Mouse (Mus musculus) hindbrain, embryonic 12.5 days (tissue): ENCODE data around the gene Sept9. TPM values are rescaled to one million over a fixed set of nuclear protein-coding genes. Genes with fewer than 3 reads are reported as not detected.

ENCODE experiments used
- ATAC-seq: fragments of 200-750 bp; cut with Nextera tagmentation; 2 replicates; pipeline ENCODE4 v1.8.0; 2017; ENCODE audit warnings: moderate TSS enrichment; ENCODE audit not compliant: low FRiP score
- H3K27ac ChIP-seq: fragments of 300-500 bp; sonication (generic); 2 replicates; pipeline ENCODE4 v1.5.1; 2016; ENCODE audit warnings: mild to moderate bottlenecking
- H3K27me3 ChIP-seq: fragments of 300-500 bp; sonication (generic); 2 replicates; pipeline ENCODE4 v1.6.1; 2016; ENCODE audit warnings: mild to moderate bottlenecking
- H3K36me3 ChIP-seq: fragments of 300-500 bp; sonication (generic); 2 replicates; pipeline ENCODE4 v1.6.1; 2016; ENCODE audit warnings: mild to moderate bottlenecking
- H3K4me1 ChIP-seq: fragments of 300-500 bp; sonication (generic); 2 replicates; pipeline ENCODE4 v1.6.1; 2016
- H3K4me2 ChIP-seq: fragments of 300-500 bp; sonication (generic); replicated peaks from 2 replicates; pipeline ENCODE4 v1.6.1; 2016; ENCODE audit warnings: mild to moderate bottlenecking
- H3K4me3 ChIP-seq: fragments of 300-500 bp; sonication (generic); 2 replicates; pipeline ENCODE4 v1.5.1; 2016; ENCODE audit warnings: mild to moderate bottlenecking
- H3K9ac ChIP-seq: fragments of 300-500 bp; sonication (generic); 2 replicates; pipeline ENCODE4 v1.6.1; 2016; ENCODE audit warnings: mild to moderate bottlenecking, moderate library complexity
- H3K9me3 ChIP-seq: fragments of 300-500 bp; sonication (generic); replicated peaks from 2 replicates; pipeline ENCODE4 v1.6.1; 2016; ENCODE audit warnings: mild to moderate bottlenecking
- WGBS: fragments of 180-500 bp; shearing (Covaris S2); methylation state at CpG from one replicate; pipeline ENCODE4 v1.1.7; 2016; 5-methylcytosine and 5-hydroxymethylcytosine counted together
- polyA plus RNA-seq: library from polyadenylated mRNA; unstranded; fragments of >200 nt; fragmentation: Nextera tagmentation; extraction: Ambion mirVana; gene quantifications from 2 replicates; pipeline ENCODE4 v1.2.1, GENCODE M21; 2016

Sept9 gene
- polyA plus RNA-seq, 1 experiment from 2014 or later, result 165 TPM

DNA sequence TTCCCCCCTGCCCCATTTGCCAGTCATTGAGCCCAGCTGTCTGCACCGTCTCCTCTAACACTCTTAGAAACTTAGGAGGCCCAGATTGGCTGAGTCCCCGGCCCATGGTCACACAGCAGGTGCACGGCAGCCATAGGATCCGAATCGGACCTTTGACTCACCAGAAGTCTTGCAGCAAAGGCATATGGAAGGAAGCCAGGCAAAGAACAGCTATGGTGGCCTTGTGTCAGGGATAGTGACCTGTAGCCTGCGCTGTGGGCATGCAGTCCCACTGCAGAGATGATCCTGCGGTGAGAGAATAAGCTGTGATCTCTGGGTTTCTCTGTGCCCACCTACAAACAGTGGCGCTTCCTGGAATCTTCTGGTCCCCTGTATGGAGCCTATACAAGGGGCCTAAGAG, 115.1 kb downstream of the Sept9 start:
- H3K36me3 ChIP-seq, result no peaks in the 10 kb centered on the region
- no peaks in the 10 kb centered on the region for H3K27me3 ChIP-seq
- no peak overlapping the region for H3K4me2 ChIP-seq
- no peak overlapping the region; the same call in 1 of the 2 replicates for H3K27ac ChIP-seq
- no peak overlapping the region for H3K9ac ChIP-seq
- H3K9me3 ChIP-seq, result no peaks in the 10 kb centered on the region
- ATAC-seq, result no peak
- no peak overlapping the region for H3K4me3 ChIP-seq
- H3K4me1 ChIP-seq, result peaks cover 87% of the 10 kb centered on the region
- 90% methylated on average over 8 of the region's 8 CpGs for WGBS

DNA sequence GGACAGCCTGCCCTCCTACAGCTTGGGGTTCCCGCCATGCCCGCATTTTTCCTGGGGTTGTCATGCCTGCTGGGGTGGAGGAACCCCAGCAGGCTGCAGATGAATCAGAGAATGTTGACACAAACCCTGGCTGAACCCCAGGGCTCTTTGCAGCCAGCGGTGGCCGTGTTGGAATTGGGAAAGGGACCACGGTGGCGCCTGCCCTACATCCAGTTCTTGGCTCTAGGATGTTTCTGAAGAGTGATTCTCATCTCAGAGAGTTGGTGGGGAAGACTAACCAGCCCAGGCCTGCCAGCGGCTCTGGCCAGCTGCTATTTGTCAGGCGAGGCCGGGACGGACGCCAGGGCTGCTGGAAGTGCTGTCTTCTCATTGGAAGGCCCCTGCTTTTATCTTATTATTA, 115.8 kb downstream of the Sept9 start:
- H3K4me1 ChIP-seq, result peaks cover 88% of the 10 kb centered on the region
- H3K4me3 ChIP-seq, result no peak overlapping the region
- WGBS, result 78% methylated on average over 11 of the region's 11 CpGs
- no peaks in the 10 kb centered on the region for H3K9me3 ChIP-seq
- H3K36me3 ChIP-seq, result no peaks in the 10 kb centered on the region
- ATAC-seq, result no peak
- no peak overlapping the region for H3K4me2 ChIP-seq
- H3K27me3 ChIP-seq, result no peaks in the 10 kb centered on the region
- H3K27ac ChIP-seq, result peak overlapping the region; percentile 30; the same call in 1 of the 2 replicates
- no peak overlapping the region for H3K9ac ChIP-seq

DNA sequence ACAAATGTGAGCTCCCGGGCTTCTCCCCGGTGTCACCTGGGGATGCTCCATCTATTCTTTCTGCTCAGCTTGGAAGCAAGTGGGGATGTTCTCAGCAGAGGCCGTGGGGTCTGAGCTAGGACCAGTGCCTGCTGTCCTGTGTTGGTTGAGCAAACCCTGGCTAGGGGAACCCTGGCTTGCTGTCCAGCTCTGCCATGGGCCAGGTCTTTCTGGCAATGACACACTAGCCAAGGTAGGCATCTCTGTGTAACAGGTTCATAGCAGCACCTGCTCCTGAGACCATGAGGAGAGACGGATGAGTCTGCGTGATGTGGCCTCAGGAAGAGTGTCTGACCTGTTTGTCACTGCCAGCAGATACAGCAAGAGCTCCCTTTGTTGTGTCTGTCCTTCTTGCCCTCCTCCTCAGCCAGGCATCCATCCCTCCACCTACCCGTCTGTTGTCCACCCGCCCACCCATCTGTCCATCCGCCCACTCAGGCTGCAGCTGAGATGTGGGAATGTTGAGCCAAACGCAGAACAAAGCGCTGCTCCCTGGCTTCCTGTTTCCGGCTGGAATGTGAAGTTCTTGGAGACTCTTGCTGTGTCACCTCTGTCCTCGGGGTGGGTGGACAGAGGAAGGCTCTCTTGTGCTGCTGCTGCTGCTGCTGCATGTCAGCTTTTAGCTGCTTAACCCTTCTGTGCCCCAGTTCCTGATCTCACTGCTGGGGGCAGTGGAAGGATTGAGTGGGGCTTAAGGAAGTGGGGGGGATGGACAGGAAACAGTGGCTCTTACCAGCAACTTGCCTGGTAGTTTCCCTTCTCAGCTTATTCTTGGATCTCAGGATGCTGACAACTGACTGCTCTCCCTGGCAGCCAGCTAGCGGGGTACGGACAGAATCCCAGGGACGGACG, 117.2 kb downstream of the Sept9 start:
- no peak for ATAC-seq
- Histone ChIP-seq H3K27me3 (no peaks in the 10 kb centered on the region), H3K4me1 (peaks cover 79% of the 10 kb centered on the region), H3K9ac (peak overlapping the region; percentile 49), H3K9me3 (no peaks in the 10 kb centered on the region), H3K36me3 (no peaks in the 10 kb centered on the region), H3K4me3 (no peak overlapping the region), H3K27ac (peak overlapping the region; percentile 91), H3K4me2 (peak overlapping the region; percentile 35)
- 39% methylated on average over 16 of the region's 16 CpGs for WGBS

DNA sequence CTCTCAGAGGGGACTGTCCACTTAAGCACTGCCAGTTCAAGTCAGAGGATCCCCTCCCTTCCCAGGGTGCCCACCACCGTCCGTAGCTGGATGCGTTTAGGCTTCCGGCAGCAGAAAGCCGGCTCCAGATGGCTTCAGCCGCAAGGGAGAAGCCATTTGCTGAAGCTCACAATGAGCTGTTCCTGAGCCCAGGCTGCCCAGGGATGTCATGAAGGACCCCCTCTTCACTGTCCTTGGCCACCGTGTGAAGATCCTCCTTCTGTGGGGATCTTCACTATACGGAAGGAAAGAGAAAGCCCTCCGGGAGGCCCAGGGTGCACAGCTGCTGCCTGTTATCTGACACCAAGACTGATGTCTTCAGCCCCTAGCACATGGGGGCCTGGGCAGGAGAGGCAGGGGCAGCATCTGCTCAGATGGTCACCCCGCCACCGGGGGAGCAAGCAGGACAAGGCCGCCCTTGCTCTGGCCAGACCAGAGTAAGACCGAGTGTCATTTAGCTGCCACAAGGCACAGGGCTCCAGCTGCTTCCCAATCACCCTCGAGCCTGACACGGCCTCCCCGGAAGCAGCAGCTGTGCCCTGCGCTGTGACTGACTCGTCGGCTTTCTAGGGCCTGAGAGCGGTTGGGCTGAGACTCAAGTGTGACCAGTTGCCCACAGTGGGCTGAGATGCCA, 118.1 kb downstream of the Sept9 start:
- H3K4me2 ChIP-seq, result peak overlapping the region; percentile 35
- 16% methylated on average over 20 of the region's 20 CpGs for WGBS
- H3K4me3 ChIP-seq, result no peak overlapping the region
- H3K9me3 ChIP-seq, result no peaks in the 10 kb centered on the region
- H3K27me3 ChIP-seq, result no peaks in the 10 kb centered on the region
- H3K9ac ChIP-seq, result peak overlapping the region; percentile 49
- H3K27ac ChIP-seq, result peak overlapping the region; percentile 91
- H3K4me1 ChIP-seq, result peaks cover 70% of the 10 kb centered on the region
- H3K36me3 ChIP-seq, result no peaks in the 10 kb centered on the region
- ATAC-seq, result peak; percentile 51; the same call in 1 of the 2 replicates

DNA sequence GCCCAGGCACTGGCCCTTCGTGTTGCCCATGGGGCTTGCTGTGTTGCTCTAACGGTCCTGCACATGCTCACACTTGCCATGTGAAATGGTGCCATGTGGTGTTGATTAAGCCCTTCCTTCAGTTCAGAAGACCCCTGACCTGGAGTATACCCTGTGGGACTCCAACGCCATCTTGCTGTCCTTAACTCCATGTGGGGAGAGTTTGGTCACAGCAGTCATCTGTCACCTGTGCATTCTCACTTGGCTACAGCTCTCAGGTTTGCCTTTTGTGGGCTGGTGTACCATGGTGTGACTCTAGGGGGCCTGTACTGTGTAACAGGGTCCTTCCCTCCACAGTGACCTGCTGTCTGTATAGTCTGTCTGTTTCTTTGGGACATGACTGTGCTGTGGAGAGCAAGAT, 118.7 kb downstream of the Sept9 start:
- no peaks in the 10 kb centered on the region for H3K9me3 ChIP-seq
- no peaks in the 10 kb centered on the region for H3K27me3 ChIP-seq
- no peak overlapping the region for H3K4me3 ChIP-seq
- no peak overlapping the region for H3K4me2 ChIP-seq
- no peak overlapping the region for H3K9ac ChIP-seq
- no peaks in the 10 kb centered on the region for H3K36me3 ChIP-seq
- ATAC-seq, result 0 out of 2 replicates have a peak, but pooled peaks have one; percentile 8
- 19% methylated on average over 3 of the region's 3 CpGs for WGBS
- peaks cover 65% of the 10 kb centered on the region for H3K4me1 ChIP-seq
- peak overlapping the region; percentile 91 for H3K27ac ChIP-seq

DNA sequence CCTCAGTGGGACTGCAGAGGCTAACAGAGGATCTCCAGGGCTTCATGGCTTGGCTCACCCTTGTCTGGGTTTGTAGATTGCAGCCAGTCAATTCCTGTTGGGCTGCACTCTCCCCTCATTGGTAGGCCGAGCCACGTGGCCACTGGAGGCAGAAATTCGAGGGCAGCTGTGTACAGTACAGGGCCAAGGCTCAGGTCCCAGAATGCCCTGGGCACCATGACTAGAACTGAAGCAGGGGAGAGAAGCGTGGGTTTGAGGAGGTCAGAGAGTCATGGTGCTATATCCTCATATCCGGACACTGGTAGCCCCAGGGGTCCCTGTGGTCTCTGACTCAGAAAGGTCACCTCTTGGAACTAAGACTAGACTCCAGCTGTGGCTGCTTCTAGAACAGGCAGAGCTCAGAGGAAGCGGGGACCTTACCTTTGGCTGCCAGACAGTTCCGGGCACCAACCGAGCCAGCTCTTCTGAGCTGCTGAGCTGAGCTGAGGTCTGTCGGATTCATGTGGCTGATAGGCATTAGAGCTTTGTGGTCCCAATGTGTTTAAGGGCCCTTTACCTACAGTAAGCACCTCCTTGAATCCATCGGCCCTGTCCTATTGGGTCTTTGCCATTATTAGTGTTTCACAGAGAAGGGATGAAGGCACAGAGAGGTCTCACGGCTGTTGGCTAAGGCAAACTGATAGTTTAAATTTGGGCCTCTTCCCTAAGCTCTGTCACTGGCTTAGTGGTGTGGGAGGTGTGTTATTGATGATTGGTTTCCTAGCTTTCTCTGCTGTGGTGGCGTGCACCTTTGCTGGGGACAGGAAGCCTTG, 119.5 kb downstream of the Sept9 start:
- no peak overlapping the region for H3K9ac ChIP-seq
- peaks cover 66% of the 10 kb centered on the region for H3K4me1 ChIP-seq
- no peaks in the 10 kb centered on the region for H3K27me3 ChIP-seq
- no peaks in the 10 kb centered on the region for H3K9me3 ChIP-seq
- peak overlapping the region; percentile 91 for H3K27ac ChIP-seq
- ATAC-seq, result no peak
- H3K4me3 ChIP-seq, result no peak overlapping the region
- H3K36me3 ChIP-seq, result no peaks in the 10 kb centered on the region
- H3K4me2 ChIP-seq, result 0 out of 2 replicates have a peak overlapping the region, but pooled peaks have one; percentile 28
- WGBS, result 58% methylated on average over 12 of the region's 12 CpGs

DNA sequence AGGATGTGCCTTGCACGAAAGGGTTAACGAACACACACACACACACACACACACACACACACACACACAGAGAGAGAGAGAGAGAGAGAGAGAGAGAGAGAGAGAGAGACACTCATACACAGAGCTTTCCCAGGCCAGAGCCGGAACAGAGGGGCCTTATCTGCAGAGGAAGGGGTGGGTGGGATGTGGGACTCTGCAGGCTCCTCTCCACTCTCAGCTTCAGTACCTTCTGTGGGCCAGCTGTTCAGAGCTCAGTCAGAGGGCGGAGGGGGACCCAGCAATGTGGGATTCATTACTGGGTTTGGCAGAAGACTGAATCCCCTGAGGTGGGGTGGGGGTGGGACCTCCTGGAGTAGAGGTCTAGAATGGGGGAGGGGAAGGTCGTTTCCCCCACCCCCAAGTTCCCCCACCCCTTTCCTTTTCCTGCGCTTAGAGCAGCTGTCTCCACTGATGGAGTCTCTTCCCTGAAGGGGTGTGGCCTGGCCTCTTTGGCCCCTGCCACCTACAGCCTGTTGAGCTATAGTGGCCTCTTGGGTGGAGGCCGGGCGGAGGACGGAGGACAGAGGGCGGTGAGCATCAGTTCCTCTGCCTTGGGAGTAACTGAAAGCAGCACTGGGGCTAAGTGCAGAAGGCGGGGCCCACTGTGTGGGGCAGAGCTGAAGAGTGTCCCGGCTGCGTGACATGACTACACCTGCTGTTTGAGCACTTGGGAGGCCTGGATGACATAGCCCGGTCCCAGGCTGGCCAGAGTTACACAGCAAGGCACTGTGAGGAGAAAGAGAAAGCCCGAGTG, 120.3 kb downstream of the Sept9 start:
- 26% methylated on average over 14 of the region's 15 CpGs for WGBS

DNA sequence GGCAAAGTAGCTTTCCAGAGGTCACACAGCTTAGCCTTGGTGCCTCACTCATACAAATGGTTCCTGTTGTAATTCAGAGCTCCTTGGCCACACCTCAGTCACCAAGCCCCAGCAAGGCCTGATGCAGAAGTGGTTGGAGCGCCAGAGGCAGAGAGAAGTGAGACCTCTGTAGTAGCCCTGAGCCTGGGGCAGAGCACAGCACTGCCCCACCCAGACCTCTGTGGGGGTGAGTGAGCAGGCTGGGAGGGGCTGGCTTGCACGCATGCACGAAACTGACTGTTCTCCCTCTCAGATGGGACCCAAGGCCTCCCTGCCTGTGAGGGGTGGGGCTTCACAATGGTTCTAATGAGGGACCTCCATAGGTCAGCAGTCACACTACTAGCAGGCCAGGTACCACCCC, 121.0 kb downstream of the Sept9 start:
- Histone ChIP-seq H3K27ac (peak overlapping the region; percentile 91), H3K36me3 (no peaks in the 10 kb centered on the region), H3K4me2 (0 out of 2 replicates have a peak overlapping the region, but pooled peaks have one; percentile 28), H3K4me1 (peaks cover 68% of the 10 kb centered on the region), H3K9me3 (no peaks in the 10 kb centered on the region), H3K27me3 (no peaks in the 10 kb centered on the region), H3K9ac (no peak overlapping the region), H3K4me3 (no peak overlapping the region)
- ATAC-seq, result no peak
- WGBS, result 60% methylated on average over 3 of the region's 3 CpGs

More for the DNA sequence above, 120.3 kb downstream of the Sept9 start:
- Histone ChIP-seq H3K36me3 (no peaks in the 10 kb centered on the region), H3K9me3 (no peaks in the 10 kb centered on the region), H3K4me2 (peak overlapping the region; percentile 28), H3K27ac (peak overlapping the region; percentile 91), H3K4me1 (peaks cover 70% of the 10 kb centered on the region), H3K9ac (no peak overlapping the region), H3K27me3 (no peaks in the 10 kb centered on the region), H3K4me3 (no peak overlapping the region)
- ATAC-seq, result peak; percentile 49

DNA sequence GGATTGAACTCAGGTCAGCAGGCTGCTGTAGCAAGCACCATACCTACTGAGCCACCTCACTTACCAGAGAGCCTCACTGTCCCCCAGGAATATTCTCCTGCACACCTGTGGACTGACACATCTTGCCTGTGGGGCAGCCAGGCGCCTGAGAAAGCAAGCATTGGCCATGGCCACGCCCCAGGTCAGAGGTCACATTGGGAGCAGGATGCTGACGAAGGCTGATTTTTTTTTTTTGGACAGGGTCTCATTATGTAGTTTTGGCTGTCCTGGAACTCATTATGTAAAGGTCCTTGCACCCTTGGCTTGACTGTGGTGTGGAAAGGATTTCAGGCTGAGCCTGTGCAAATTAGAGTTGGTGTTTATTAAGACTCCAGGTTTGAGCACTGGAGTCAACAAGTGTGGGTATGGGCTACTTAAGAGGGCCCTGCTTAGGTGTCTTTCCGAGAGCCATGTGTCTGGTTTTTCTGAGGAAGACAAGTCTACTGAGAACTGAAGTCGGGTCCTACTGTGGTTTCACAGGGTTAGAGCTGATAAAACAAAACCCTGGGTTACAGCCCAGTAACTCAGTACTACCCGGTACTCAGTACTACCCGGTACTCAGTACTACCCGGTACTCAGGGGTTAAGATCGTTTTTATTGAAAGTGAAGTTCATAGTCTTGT, 122.0 kb downstream of the Sept9 start:
- Histone ChIP-seq H3K4me3 (no peak overlapping the region), H3K9me3 (no peaks in the 10 kb centered on the region), H3K9ac (no peak overlapping the region), H3K4me1 (peaks cover 74% of the 10 kb centered on the region), H3K36me3 (no peaks in the 10 kb centered on the region), H3K27me3 (no peaks in the 10 kb centered on the region), H3K4me2 (no peak overlapping the region), H3K27ac (no peak overlapping the region)
- no peak for ATAC-seq
- 67% methylated on average over 9 of the region's 9 CpGs for WGBS

DNA sequence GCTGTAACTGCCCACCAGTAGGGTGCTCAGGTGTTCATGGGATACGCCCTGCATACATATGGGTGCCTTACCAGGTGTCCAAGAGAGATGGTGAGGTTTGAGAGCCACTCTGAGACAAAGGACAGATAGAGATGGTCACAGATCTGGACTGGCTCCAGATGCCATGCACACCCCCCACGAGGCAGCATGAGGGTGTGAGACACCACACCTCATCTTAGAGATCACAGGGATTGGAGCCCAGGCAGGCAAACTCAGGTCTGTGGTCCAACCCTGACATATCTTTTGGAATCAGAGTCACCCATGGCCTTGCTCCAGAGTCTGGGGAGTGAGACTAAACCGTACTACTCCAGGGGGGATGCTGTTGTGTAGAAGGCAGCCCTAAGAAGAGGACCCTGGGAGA, 122.8 kb downstream of the Sept9 start:
- Histone ChIP-seq H3K27ac (no peak overlapping the region), H3K27me3 (no peaks in the 10 kb centered on the region), H3K4me1 (peaks cover 74% of the 10 kb centered on the region), H3K36me3 (no peaks in the 10 kb centered on the region), H3K9ac (no peak overlapping the region), H3K4me3 (no peak overlapping the region), H3K9me3 (no peaks in the 10 kb centered on the region), H3K4me2 (no peak overlapping the region)
- no peak for ATAC-seq
- WGBS, result 89% methylated on average over 3 of the region's 3 CpGs
